ENCODE assay signal across 8 mouse cellular contexts in genomic region chr4:123717574-123718433, GRCm38 (mm10). TPM values are rescaled to one million over a fixed set of nuclear protein-coding genes. Genes with fewer than 3 reads are reported as not detected.
A peak's percentile ranks its signal among the peaks of the same experiment; 100 is the strongest.
DNase-seq lines count a peak whose midpoint lies in the region; ATAC-seq and TF ChIP-seq lines count a peak whose summit lies in the region.

Gene Ndufs5 (minus strand): TSS chr4:123718202.

- H3K4me3 ChIP-seq in embryonic facial prominence, embryonic 14.5 days (ENCODE audit: low read depth, low read length): peak within 1 kb of the TSS; percentile 76
- peak within 1 kb of the TSS; percentile 94 for H3K4me3 ChIP-seq in heart, adult 2 months
- H3K4me3 ChIP-seq in limb, embryonic 13.5 days: peak within 1 kb of the TSS; percentile 82
- H3K4me3 ChIP-seq in midbrain, embryonic 16.5 days (ENCODE audit: low read depth, low read length): peak within 1 kb of the TSS; percentile 64

- ATAC-seq in embryonic facial prominence, embryonic 14.5 days (ENCODE audit: low read depth): peak; percentile 97
- ATAC-seq in limb, embryonic 13.5 days (ENCODE audit: low FRiP score, low read depth): peak; percentile 95
- ATAC-seq in midbrain, embryonic 16.5 days: peak; percentile 96

- peak; percentile 71; the same call in 1 of the 2 replicates for TF ChIP-seq EP300 in heart, adult 2 months (IDR thresholded peaks at IDR 0.05; ENCODE audit: insufficient read depth, low read depth, low read length)

- no peaks in the 10 kb centered on the region for H3K4me1 ChIP-seq in embryonic facial prominence, embryonic 14.5 days (ENCODE audit: control insufficient read depth, insufficient read depth, low read length)
- peaks cover 2% of the 10 kb centered on the region for H3K4me1 ChIP-seq in heart, adult 2 months (ENCODE audit: control insufficient read depth, insufficient read depth, low read length)
- H3K4me1 ChIP-seq in limb, embryonic 13.5 days: peaks cover 12% of the 10 kb centered on the region
- peaks cover 8% of the 10 kb centered on the region for H3K4me1 ChIP-seq in midbrain, embryonic 16.5 days (ENCODE audit: control insufficient read depth, insufficient read depth, low read length)

- peak; percentile 97 for DNase-seq in 3T3-L1 (ENCODE audit: low read depth, low spot score)
- DNase-seq in adrenal gland, postnatal 4 days (ENCODE audit: low spot score in 2 of 2): peak; percentile 84 to 87
- DNase-seq in embryonic facial prominence, embryonic 14.5 days (ENCODE audit: low spot score): peak; percentile 98
- peak; percentile 97 for DNase-seq in heart, adult 2 months
- DNase-seq in kidney, adult 8-10 months: peak; percentile 96 to 97
- peak; percentile 97 to 99 for DNase-seq in spleen, postnatal 10 days (ENCODE audit: low spot score in 2 of 2)

- under 1% methylated on average over 40 of the region's 40 CpGs for WGBS in embryonic facial prominence, embryonic 14.5 days
- under 1% methylated on average over 40 of the region's 40 CpGs for WGBS in heart, adult 2 months
- WGBS in limb, embryonic 13.5 days: under 1% methylated on average over 40 of the region's 40 CpGs
- WGBS in midbrain, embryonic 16.5 days: under 1% methylated on average over 40 of the region's 40 CpGs

- H3K4me2 ChIP-seq in embryonic facial prominence, embryonic 14.5 days (ENCODE audit: low read depth, low read length): peak within 1 kb of the TSS; percentile 74
- H3K4me2 ChIP-seq in limb, embryonic 13.5 days (replicated peaks): peak within 1 kb of the TSS; percentile 80
- H3K4me2 ChIP-seq in midbrain, embryonic 16.5 days (ENCODE audit: low read length): peak within 1 kb of the TSS; percentile 69

- H3K9ac ChIP-seq in embryonic facial prominence, embryonic 14.5 days (ENCODE audit: low read depth, low read length): peak within 1 kb of the TSS; percentile 92
- peak within 1 kb of the TSS; percentile 90 for H3K9ac ChIP-seq in heart, adult 2 months (ENCODE audit: low read depth, low read length)
- H3K9ac ChIP-seq in limb, embryonic 13.5 days: peak within 1 kb of the TSS; percentile 92
- H3K9ac ChIP-seq in midbrain, embryonic 16.5 days (ENCODE audit: low read depth, low read length): peak within 1 kb of the TSS; percentile 71

- H3K36me3 ChIP-seq in embryonic facial prominence, embryonic 14.5 days (ENCODE audit: control insufficient read depth, insufficient read depth, low read length): peaks cover 25% of the 10 kb centered on the region
- peaks cover 2% of the 10 kb centered on the region for H3K36me3 ChIP-seq in heart, adult 2 months (ENCODE audit: control insufficient read depth, insufficient read depth, low read length)
- H3K36me3 ChIP-seq in limb, embryonic 13.5 days: peaks cover 24% of the 10 kb centered on the region
- H3K36me3 ChIP-seq in midbrain, embryonic 16.5 days (ENCODE audit: control insufficient read depth, insufficient read depth, low read length): peaks cover 8% of the 10 kb centered on the region; the same call in 1 of the 2 replicates

- TF ChIP-seq POLR2A in heart, adult 2 months (IDR thresholded peaks at IDR 0.05; ENCODE audit: insufficient read depth, low read depth, low read length): peak; percentile 98

- no peak for TF ChIP-seq CTCF in heart, adult 2 months (IDR thresholded peaks at IDR 0.05)

- peak within 1 kb of the TSS; percentile 65; the same call in 1 of the 2 replicates for H3K27ac ChIP-seq in embryonic facial prominence, embryonic 14.5 days (replicated peaks; ENCODE audit: low read depth, low read length)
- H3K27ac ChIP-seq in heart, adult 2 months: peak within 1 kb of the TSS; percentile 96
- 0 out of 2 replicates have a peak within 1 kb of the TSS, but pooled peaks have one; percentile 39 for H3K27ac ChIP-seq in limb, embryonic 13.5 days
- H3K27ac ChIP-seq in midbrain, embryonic 16.5 days (ENCODE audit: low read length): peak within 1 kb of the TSS; percentile 66

- no peaks in the 10 kb centered on the region for H3K9me3 ChIP-seq in embryonic facial prominence, embryonic 14.5 days (ENCODE audit: control insufficient read depth, low read length)
- H3K9me3 ChIP-seq in limb, embryonic 13.5 days: no peaks in the 10 kb centered on the region
- H3K9me3 ChIP-seq in midbrain, embryonic 16.5 days (replicated peaks; ENCODE audit: control insufficient read depth, low read length, poor library complexity, severe bottlenecking): no peaks in the 10 kb centered on the region

- no peaks in the 10 kb centered on the region for H3K27me3 ChIP-seq in embryonic facial prominence, embryonic 14.5 days (replicated peaks; ENCODE audit: control insufficient read depth, insufficient read depth, low read length)
- H3K27me3 ChIP-seq in heart, adult 2 months (ENCODE audit: control insufficient read depth, insufficient read depth, low read length): no peaks in the 10 kb centered on the region
- H3K27me3 ChIP-seq in limb, embryonic 13.5 days: no peaks in the 10 kb centered on the region
- no peaks in the 10 kb centered on the region for H3K27me3 ChIP-seq in midbrain, embryonic 16.5 days (ENCODE audit: control insufficient read depth, insufficient read depth, low read depth, low read length)

- intact Hi-C loops in heart, adult 2 months (cut with DNase I): loop anchor here (1.0 kb wide), 1 partner anchor 32 kb away; the partner anchor contains the start of gene Akirin1

- no peaks in the 10 kb centered on the region for H3K79me2 ChIP-seq in heart, adult 2 months (replicated peaks; ENCODE audit: control insufficient read depth, insufficient read depth, low read length)

RNA-seq across cellular contexts. Expression of gene Ndufs5, which starts in this region (rescaled TPM):
- 100 to 1,000 TPM; 170 to 195 TPM for total RNA-seq in adrenal gland, postnatal 4 days (2021)
- 367 and 408 TPM in 2 replicates for polyA plus RNA-seq in embryonic facial prominence, embryonic 14.5 days (2014; fragmentation: Nextera tagmentation; extraction: Ambion mirVana)
- 100 to 1,000 TPM; 410 to 474 TPM for total RNA-seq in heart, adult 2 months (2021)
- polyA plus RNA-seq in heart, adult 2 months (2012; rRNA removed): 197 and 331 TPM in 2 replicates
- 321 TPM in 2 replicates for polyA plus RNA-seq in limb, embryonic 13.5 days (2015; fragmentation: Nextera tagmentation; extraction: Ambion mirVana)
- polyA plus RNA-seq in midbrain, embryonic 16.5 days (2015; fragmentation: Nextera tagmentation; extraction: Ambion mirVana): 403 and 425 TPM in 2 replicates

Comparison
In these comparisons a context has a peak if more than half of its experiments do, and no peak if none do; other contexts are left out.
1. Peak in every context shown above with its lines: DNase-seq, ATAC-seq, H3K4me3 ChIP-seq and H3K27ac ChIP-seq.
2. H3K27ac ChIP-seq: peak in every context shown above with its lines; median percentile 96 in heart, adult 2 months; 66 in midbrain, embryonic 16.5 days; 65 in embryonic facial prominence, embryonic 14.5 days; 39 in limb, embryonic 13.5 days.